Mouse (Mus musculus): ENCODE measurements around the gene Lrfn3. TPM values are rescaled to one million over a fixed set of nuclear protein-coding genes. Genes with fewer than 3 reads are reported as not detected.

Gene Lrfn3
- polyA plus RNA-seq, 1 experiment = 2.4 TPM

DNA sequence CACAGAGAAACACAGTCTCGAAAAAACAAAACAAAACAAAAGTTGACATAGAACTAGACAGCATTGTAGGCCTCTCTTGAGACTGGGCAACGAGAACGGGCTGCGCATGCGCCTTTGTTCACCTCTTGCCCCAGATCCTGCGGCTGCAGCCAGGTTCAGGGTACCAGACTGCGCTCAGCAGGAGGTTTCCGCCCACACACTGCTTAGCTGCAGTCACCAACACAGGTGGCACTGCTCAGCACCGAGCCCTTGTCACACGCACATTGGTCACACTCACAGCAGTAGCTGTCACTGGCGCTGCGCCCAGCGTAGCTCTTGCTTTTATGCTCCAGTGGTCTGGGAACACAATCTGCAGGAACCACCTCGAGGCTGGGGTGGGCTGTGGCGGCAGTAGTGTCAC, 35.4 kb downstream of the Lrfn3 start:
- Histone ChIP-seq H3K4me3 (ENCODE audit: insufficient read depth, low read depth, low read length) (no peak overlapping the region), H3K4me1 (ENCODE audit: control insufficient read depth, insufficient read depth, insufficient read length, low read length) (no peaks in the 10 kb centered on the region), H3K27ac (replicated peaks; ENCODE audit: low read depth, low read length) (no peak overlapping the region)

DNA sequence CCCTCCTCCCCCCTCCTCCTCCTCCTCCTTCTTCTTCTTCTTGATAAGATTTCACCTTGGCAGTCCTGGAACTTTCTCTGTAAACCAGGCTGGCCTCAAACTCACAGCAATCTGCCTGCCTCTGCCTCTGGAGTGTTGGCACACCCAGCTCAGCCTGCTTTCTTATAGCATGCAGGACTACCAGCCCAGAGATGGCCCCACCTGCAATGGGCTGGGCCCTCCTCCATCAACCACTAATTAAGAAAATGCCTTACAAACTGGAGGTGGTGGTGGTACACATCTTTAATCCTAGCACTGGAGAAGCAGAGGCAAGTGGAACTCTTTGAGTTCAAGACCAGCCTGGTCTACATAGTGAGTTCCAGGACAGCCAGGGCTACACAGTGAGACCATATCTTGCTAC, 36.1 kb downstream of the Lrfn3 start:
- Histone ChIP-seq H3K27ac (replicated peaks; ENCODE audit: low read depth, low read length) (no peak overlapping the region), H3K4me3 (ENCODE audit: insufficient read depth, low read depth, low read length) (no peak overlapping the region), H3K4me1 (ENCODE audit: control insufficient read depth, insufficient read depth, insufficient read length, low read length) (no peaks in the 10 kb centered on the region)

DNA sequence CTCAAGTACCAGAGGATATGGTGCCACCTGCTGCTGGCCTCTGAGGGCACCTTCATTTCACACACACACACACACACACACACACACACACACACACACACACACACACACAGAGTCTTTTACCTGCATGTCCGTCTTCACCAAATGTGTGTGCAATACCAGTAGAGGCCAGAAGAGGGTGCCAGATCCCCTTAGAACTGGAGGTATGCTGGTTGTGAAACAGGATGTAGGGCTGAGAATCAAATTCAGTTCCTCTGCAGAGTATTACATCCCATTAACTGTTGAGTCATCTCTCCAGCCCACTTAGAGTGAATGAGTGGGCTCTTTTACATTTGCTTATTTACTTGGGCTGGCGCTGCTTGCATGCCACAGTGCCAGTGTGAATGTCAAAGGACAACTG, 37.2 kb downstream of the Lrfn3 start:
- H3K4me1 ChIP-seq (ENCODE audit: control insufficient read depth, insufficient read depth, insufficient read length, low read length) = no peaks in the 10 kb centered on the region
- no peak overlapping the region for H3K27ac ChIP-seq (replicated peaks; ENCODE audit: low read depth, low read length)
- H3K4me3 ChIP-seq (ENCODE audit: insufficient read depth, low read depth, low read length) = no peak overlapping the region

DNA sequence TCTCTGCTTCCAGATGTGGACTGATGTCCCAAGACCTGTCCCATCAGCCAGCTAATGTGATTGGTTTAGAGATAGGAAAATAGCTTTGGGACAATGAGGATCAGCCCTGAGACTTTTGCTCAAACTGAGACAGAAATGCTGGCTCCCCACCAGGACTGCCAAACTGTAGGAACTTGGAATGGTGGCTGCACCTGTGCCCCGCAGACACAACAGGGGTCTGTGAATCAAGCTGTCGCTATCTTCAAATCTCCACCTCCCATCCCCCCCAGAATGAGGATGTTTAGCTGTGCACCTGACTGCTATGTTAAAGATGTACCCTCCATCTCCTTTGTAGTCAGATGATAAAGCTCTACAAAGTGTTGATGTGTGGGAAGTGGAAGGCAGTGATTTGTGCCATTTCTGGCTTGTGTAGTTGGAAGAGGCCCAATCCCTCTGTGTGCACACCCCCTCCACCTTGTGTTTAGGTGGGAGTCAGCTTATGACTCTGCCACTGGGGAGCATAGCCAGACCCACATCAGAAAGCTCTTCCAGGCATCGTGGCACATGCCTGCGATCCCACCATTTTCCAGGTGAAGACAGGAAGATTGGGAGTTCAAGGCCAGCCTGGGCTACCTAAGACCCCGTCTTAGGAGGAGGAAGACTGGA, 38.1 kb downstream of the Lrfn3 start:
- no peaks in the 10 kb centered on the region for H3K4me1 ChIP-seq (ENCODE audit: control insufficient read depth, insufficient read depth, insufficient read length, low read length)
- no peak overlapping the region for H3K4me3 ChIP-seq (ENCODE audit: insufficient read depth, low read depth, low read length)
- no peak overlapping the region for H3K27ac ChIP-seq (replicated peaks; ENCODE audit: low read depth, low read length)

DNA sequence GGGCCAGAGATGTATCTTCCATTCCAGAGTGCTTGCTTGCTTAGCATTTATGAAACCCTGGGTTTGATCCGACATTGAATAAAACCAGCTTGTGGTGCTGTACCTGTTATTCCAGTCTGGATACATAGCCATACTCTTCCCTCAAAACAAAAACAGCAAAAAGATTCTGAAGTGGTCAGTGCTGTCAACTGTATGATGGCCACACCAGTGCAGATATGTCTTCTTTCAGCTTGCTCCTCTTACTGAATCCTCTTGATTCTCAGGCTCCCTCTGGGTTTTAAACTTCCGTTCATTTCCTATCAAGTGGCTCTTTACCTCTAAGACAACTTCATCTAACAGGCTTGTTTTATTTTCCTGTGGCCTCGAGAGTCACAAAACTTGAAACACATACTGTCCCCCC, 38.8 kb downstream of the Lrfn3 start, which contains the start of gene Sdhaf1:
TSS of gene Sdhaf1 (minus strand) at position 101 of the 400 bp plus-strand sequence.
- H3K27ac ChIP-seq (replicated peaks; ENCODE audit: low read depth, low read length) = peak within 1 kb of the TSS; percentile 82
- H3K4me1 ChIP-seq (ENCODE audit: control insufficient read depth, insufficient read depth, insufficient read length, low read length) = no peaks in the 10 kb centered on the region
- H3K4me3 ChIP-seq (ENCODE audit: insufficient read depth, low read depth, low read length) = peak within 1 kb of the TSS; percentile 63

DNA sequence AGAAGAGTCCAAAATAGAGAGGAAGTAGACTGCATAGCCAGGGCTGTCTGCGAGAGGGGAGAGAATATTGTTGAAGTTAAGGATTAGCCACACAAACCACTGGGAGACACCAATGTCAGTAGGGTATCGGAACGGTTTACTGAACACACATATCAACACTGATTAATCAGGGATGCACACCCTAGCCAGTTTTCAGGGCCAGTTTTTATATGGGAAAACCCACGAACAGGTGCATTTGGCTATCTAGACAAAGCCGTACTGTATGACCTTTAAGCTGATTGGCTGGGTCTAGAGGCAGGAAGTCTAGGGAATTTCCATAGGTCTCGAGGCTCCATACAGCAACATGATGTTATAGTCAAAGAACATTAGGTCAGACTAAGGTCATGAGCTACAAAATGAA, 39.7 kb downstream of the Lrfn3 start:
- Histone ChIP-seq H3K4me1 (ENCODE audit: control insufficient read depth, insufficient read depth, insufficient read length, low read length) (no peaks in the 10 kb centered on the region), H3K4me3 (ENCODE audit: insufficient read depth, low read depth, low read length) (peak overlapping the region; percentile 63), H3K27ac (replicated peaks; ENCODE audit: low read depth, low read length) (peak overlapping the region; percentile 82)

DNA sequence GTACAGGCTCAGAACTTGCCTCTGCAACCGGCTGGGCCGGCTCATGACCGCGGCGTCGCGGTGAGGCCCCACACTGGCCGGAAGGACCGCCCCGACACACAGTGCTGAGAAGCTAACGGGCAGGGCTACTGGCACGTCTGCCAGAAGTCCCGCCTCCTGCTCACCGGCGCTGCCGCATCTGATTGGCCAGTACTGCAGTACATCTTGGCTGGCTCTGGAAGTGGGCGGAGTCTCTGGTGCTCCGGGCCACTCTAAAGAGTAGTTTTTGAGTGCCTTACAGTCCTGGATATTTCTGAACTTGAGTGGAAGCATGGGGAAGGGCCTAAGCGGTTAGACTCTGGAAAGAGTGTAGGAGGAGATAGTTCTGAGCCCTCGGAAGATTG, 40.3 kb downstream of the Lrfn3 start:
- peak overlapping the region; percentile 73 for H3K4me3 ChIP-seq (ENCODE audit: insufficient read depth, low read depth, low read length)
- H3K27ac ChIP-seq (replicated peaks; ENCODE audit: low read depth, low read length) = peak overlapping the region; percentile 82
- no peaks in the 10 kb centered on the region for H3K4me1 ChIP-seq (ENCODE audit: control insufficient read depth, insufficient read depth, insufficient read length, low read length)

DNA sequence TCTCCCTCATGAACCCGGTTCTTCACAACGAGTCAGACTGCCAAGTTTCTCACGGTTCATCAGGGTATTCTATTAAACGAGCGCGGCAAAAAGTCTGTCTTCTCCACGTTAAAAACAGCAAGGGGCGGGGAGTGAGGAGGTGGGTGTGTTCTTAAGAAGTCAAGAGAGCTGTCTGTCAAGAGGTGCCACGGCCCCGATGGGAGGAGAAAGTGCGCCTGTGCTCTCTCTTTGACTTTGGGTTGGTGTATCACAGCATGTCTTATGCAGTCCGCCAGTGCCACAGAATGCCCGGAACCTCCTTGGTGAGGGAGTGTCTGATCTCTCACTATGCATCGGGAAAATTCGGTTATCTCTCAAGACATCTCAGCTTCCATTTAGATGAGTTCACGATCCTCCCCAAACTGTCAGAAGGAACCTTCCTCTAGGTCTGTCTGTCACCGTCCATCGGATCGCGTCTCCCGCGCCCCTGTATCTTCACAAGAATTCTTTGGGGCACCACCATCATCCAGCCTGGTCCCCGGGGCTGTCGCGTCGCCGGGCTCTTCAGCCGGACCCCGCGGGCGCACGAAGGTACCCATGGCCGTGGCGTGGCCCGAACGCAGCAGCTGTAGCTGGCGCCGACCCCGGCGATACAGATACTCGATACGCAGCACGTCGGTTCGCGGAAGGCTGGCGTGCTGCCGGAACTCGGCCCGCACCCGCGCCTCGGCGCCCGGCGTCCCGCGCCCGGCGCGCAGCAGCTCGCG, 40.9 kb downstream of the Lrfn3 start, which contains the start of gene E130208F15Rik:
TSS of gene E130208F15Rik (plus strand) at position 202 of the 746 bp plus-strand sequence.
- H3K4me3 ChIP-seq (ENCODE audit: insufficient read depth, low read depth, low read length) = peak within 1 kb of the TSS; percentile 73
- H3K4me1 ChIP-seq (ENCODE audit: control insufficient read depth, insufficient read depth, insufficient read length, low read length) = no peaks in the 10 kb centered on the region
- H3K27ac ChIP-seq (replicated peaks; ENCODE audit: low read depth, low read length) = peak within 1 kb of the TSS; percentile 82

DNA sequence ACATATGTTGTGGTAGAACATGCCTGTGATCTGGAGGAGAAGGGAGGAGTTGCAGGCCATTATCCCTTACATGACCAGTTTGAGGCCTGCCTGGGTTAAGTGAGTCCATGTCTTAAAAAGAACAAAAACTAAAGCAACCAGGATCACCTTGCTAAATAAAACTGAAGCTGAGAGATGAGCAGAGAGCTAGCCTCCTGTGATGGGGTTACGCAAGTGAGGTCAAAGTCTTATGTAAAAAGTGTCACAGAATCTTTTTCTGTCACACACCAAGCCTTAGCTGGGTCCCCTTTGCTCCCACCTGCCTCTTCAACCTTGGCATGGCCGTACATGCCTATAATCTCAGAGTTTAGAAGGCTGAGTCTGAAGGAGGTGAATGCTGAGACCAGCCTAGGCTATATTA, 41.6 kb downstream of the Lrfn3 start:
- Histone ChIP-seq H3K27ac (replicated peaks; ENCODE audit: low read depth, low read length) (no peak overlapping the region), H3K4me1 (ENCODE audit: control insufficient read depth, insufficient read depth, insufficient read length, low read length) (no peaks in the 10 kb centered on the region), H3K4me3 (ENCODE audit: insufficient read depth, low read depth, low read length) (0 out of 2 replicates have a peak overlapping the region, but pooled peaks have one; percentile 73)

DNA sequence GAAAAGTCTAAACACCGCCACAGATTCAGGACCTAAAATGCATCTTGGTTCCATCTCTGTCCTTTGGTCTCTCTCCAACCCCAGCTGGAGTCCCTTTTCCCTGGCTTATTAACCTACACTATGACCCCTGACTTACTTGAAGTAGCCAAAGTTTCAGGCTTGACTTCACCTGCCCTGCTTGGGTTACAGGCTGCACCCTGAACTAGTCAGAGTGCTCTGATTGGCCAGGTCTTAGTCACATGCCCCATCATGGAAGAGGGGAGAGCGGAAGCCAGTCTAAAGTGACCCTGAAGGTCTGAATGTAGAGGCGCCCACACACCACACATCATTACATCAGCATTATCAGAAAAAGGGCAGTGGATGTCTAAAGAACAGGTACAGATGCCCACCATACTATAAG, 44.4 kb downstream of the Lrfn3 start:
- Histone ChIP-seq H3K27ac (replicated peaks; ENCODE audit: low read depth, low read length) (no peak overlapping the region), H3K4me3 (ENCODE audit: insufficient read depth, low read depth, low read length) (no peak overlapping the region), H3K4me1 (ENCODE audit: control insufficient read depth, insufficient read depth, insufficient read length, low read length) (no peaks in the 10 kb centered on the region)

DNA sequence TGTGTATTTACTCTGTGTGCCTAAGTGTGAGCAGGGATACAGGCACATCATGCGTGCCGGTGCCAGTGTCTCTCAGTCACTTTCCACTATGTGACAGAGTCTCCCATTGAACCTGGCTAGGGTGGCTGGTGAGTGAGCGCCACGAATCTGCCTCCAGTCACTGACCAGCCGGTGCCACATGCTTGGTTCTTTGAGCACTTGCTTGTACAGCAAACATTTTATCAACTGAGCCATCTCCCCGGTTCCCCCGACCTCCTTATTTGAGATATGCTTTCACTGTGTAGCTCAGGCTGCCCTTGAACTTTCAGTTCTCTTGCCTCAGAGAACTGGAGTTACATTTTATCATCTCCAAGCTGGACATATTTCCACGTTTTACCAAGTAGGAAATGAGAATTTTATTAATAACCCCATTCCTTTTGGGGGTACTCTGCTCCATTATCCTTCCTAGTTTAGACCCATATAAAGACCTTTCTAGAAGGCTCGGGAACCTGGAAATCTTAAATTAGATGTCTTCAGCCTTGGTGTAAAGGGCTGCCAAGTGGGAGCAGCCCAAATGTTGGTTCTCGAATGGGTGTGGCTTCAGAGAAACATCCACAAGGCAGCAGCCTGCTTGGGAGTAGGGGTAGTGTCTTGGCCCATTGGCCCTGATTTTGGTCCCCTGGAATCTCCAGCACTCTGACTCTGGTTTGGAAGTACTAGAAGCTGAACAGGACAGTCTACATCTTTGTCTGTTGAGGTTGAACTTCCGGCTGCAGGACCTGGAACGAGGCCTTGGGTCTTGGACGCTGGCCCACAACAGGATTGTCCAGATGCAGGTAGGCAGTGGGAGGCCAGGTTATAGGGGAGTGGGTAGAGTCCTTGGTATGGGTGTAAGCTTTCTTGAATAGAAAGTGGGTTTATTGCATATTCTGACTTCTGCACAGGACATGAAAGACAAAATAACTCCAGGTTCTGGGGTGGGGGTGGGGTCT, 46.7 kb downstream of the Lrfn3 start:
- Histone ChIP-seq H3K4me3 (ENCODE audit: insufficient read depth, low read depth, low read length) (no peak overlapping the region), H3K4me1 (ENCODE audit: control insufficient read depth, insufficient read depth, insufficient read length, low read length) (no peaks in the 10 kb centered on the region), H3K27ac (replicated peaks; ENCODE audit: low read depth, low read length) (no peak overlapping the region)

DNA sequence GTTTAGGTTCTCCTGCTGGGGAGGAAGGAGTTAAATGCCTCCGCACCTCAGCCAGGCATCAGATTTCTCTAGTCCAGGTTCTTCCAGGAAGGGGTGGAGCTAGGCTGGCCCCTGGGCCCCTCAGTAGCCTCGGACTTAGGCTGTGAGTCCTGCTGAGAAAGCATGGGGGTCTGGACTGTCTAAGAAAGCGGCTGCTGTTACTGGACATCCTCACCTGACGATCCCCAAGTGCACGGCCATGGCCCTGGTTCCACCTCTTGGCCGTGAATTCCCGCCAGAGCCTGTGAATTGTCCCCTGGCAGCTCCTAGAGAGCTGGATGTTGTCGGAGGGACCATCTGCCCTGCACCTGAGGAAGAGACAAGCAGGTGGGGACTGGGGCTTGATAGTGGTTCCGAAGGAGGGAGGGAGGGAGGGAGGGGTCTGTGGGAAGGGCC, 47.8 kb downstream of the Lrfn3 start, which contains the start of gene Syne4:
TSS of gene Syne4 (plus strand) at position 87 of the 435 bp plus-strand sequence.
- Histone ChIP-seq H3K4me3 (ENCODE audit: insufficient read depth, low read depth, low read length) (no peak within 1 kb of the TSS), H3K4me1 (ENCODE audit: control insufficient read depth, insufficient read depth, insufficient read length, low read length) (no peaks in the 10 kb centered on the region), H3K27ac (replicated peaks; ENCODE audit: low read depth, low read length) (no peak within 1 kb of the TSS)

DNA sequence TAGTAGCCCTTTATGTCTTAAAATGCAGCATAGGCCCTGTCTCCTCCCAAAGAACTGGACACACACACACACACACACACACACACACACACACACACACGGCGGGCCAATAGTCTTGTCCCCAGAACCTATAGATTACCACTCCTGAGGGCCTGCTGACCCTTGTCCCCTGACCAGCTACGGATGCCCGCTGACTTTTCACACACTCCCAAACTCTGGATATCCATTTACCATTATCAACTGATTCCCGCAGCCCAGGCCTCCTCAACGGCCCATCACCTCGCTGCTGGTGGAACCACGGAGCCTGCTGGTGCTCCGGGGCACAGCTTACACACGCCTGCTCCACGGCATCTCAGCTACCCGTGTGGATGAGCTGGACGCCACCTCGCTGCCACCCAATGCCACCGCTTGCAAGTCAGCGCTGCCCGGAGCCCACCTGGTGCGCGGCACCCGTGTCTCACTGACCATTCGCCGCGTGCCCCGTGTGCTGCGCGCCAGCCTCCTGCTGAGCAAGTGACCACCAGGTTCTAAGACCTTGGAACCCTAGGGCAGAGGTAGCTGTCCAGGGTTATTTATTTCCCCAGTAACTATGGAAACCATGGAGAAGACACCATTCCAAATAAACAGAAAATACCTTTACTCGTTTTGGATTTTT, 48.8 kb downstream of the Lrfn3 start:
- Histone ChIP-seq H3K4me1 (ENCODE audit: control insufficient read depth, insufficient read depth, insufficient read length, low read length) (peaks cover 5% of the 10 kb centered on the region), H3K4me3 (ENCODE audit: insufficient read depth, low read depth, low read length) (no peak overlapping the region), H3K27ac (replicated peaks; ENCODE audit: low read depth, low read length) (no peak overlapping the region)

DNA sequence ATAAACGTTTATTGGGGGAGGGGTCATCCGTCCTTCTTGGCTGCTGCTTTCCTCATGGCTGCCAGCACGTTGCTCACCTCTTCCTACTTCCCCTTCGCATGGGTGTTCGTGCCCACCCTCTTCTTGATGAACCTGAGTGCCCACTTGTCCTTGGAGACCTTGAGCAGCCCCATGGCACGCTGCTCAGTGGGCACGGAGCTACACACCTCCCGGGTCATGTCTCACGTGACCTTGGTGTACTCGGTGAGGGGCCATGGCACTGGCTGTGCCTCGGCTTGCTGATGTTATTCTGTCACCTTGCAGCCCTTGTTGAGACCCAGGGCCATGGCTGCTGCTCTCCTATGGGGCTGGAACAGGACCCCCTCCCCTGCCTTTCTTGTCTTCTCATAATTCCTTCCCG, 52.4 kb downstream of the Lrfn3 start:
- Histone ChIP-seq H3K27ac (replicated peaks; ENCODE audit: low read depth, low read length) (no peak overlapping the region), H3K4me1 (ENCODE audit: control insufficient read depth, insufficient read depth, insufficient read length, low read length) (peaks cover 5% of the 10 kb centered on the region), H3K4me3 (ENCODE audit: insufficient read depth, low read depth, low read length) (no peak overlapping the region)
